Mouse (Mus musculus) forebrain, embryonic 11.5 days (tissue): ENCODE data around the gene 6430531B16Rik. TPM values are rescaled to one million over a fixed set of nuclear protein-coding genes. Genes with fewer than 3 reads are reported as not detected.

Experiments used
- ATAC-seq: fragments of 200-750 bp; cut with Nextera tagmentation; replicated peaks from 2 replicates; pipeline ENCODE4 v1.8.0; 2017; ENCODE audit warnings: moderate TSS enrichment; ENCODE audit not compliant: low FRiP score
- DNase-seq: peaks from one replicate; pipeline ENCODE4 v3.0.0-alpha.2; 2017; ENCODE audit warnings: low spot score
- H3K27ac ChIP-seq: fragments of 300-500 bp; sonication (generic); 2 replicates; pipeline ENCODE4 v1.5.1; 2014; ENCODE audit warnings: low read depth, low read length
- H3K27me3 ChIP-seq: fragments of 300-500 bp; sonication (generic); 2 replicates; pipeline ENCODE4 v1.6.1; 2014; ENCODE audit warnings: mild to moderate bottlenecking, low read length, mixed read lengths; ENCODE audit not compliant: control insufficient read depth, insufficient read depth
- H3K36me3 ChIP-seq: fragments of 300-500 bp; sonication (generic); 2 replicates; pipeline ENCODE4 v1.6.1; 2014; ENCODE audit warnings: mild to moderate bottlenecking, low read length, moderate library complexity, mixed read lengths; ENCODE audit not compliant: control insufficient read depth, insufficient read depth
- H3K4me1 ChIP-seq: fragments of 300-500 bp; sonication (generic); replicated peaks from 2 replicates; pipeline ENCODE4 v1.6.1; 2014; ENCODE audit warnings: low read length, mixed read lengths; ENCODE audit not compliant: control insufficient read depth, insufficient read depth
- H3K4me2 ChIP-seq: fragments of 300-500 bp; sonication (generic); 2 replicates; pipeline ENCODE4 v1.6.1; 2014; ENCODE audit warnings: low read depth, mild to moderate bottlenecking, low read length, moderate library complexity, mixed read lengths; ENCODE audit not compliant: severe bottlenecking
- H3K4me3 ChIP-seq: fragments of 300-500 bp; sonication (generic); 2 replicates; pipeline ENCODE4 v1.5.1; 2014; ENCODE audit warnings: low read depth, low read length
- H3K9ac ChIP-seq: fragments of 300-500 bp; sonication (generic); 2 replicates; pipeline ENCODE4 v1.6.1; 2014; ENCODE audit warnings: low read length
- H3K9me3 ChIP-seq: fragments of 300-500 bp; sonication (generic); 2 replicates; pipeline ENCODE4 v1.6.1; 2016; ENCODE audit warnings: low read length, mixed read lengths; ENCODE audit not compliant: control insufficient read depth
- WGBS: fragments of 180-500 bp; shearing (Covaris S2); extraction: QIAGEN DNeasy Blood & Tissue Kit; methylation state at CpG from one replicate; pipeline ENCODE4 v1.1.7; 2014; 5-methylcytosine and 5-hydroxymethylcytosine counted together
- polyA plus RNA-seq: library from polyadenylated mRNA; unstranded; fragments of >200 nt; fragmentation: Nextera tagmentation; extraction: Ambion mirVana; gene quantifications from 2 replicates; pipeline ENCODE4 v1.2.1, GENCODE M21; 2014

6430531B16Rik gene
- 0.35 and 0.77 TPM in 2 replicates for polyA plus RNA-seq

DNA sequence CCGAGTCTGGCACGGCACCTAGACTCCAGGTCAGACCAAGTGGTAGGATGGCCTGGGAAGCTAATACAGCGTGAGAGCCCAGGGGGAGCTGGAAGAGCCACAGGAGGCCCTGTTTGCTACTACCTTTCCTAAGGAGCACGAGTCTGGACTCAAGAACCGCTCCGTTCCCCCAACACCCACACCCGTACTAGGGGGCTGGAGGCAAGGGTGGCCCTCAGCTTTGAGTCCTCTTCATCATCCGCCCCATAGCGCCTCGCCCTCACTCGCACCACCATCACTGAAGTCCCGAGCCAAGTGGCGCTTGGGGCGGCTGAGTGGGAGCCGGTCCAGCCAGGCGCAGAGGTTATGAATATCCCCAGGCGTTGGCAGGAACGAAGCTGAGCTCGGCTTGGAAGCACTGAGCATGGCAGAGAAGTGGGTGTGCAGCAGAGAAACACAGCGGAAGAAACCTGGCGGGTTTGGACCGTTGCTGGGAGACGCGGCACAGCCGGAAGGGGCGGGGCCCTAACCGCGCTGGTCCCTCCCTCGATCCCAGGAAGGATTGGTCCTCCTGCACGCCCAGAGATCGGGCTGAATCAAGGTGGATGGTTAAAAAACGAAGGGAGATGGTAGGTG, at the start of gene 6430531B16Rik:
TSS of gene 6430531B16Rik (minus strand) at position 478 of the 615 bp plus-strand sequence.
- Histone ChIP-seq H3K4me1 (peaks cover 7% of the 10 kb centered on the region; the same call in 1 of the 2 replicates), H3K9me3 (no peaks in the 10 kb centered on the region), H3K36me3 (no peaks in the 10 kb centered on the region), H3K4me3 (peak within 1 kb of the TSS; percentile 58), H3K9ac (peak within 1 kb of the TSS; percentile 69), H3K4me2 (peak within 1 kb of the TSS; percentile 85), H3K27ac (no peak within 1 kb of the TSS), H3K27me3 (no peaks in the 10 kb centered on the region)
- WGBS, result 4% methylated on average over 32 of the region's 32 CpGs
- ATAC-seq (peak; percentile 93), DNase-seq (peak; percentile 88)

GRCm38 (mm10) chr7:140011336-140011735, 32.8 kb upstream of the 6430531B16Rik start:
- Histone ChIP-seq H3K9me3 (no peaks in the 10 kb centered on the region; the same call in 1 of the 2 replicates), H3K4me2 (no peak overlapping the region), H3K4me1 (no peaks in the 10 kb centered on the region), H3K27me3 (no peaks in the 10 kb centered on the region), H3K27ac (no peak overlapping the region), H3K36me3 (no peaks in the 10 kb centered on the region; the same call in 1 of the 2 replicates), H3K4me3 (no peak overlapping the region), H3K9ac (no peak overlapping the region)
- DNase-seq (no peak), ATAC-seq (no peak)
- WGBS, result 95% methylated on average over 17 of the region's 17 CpGs

DNA sequence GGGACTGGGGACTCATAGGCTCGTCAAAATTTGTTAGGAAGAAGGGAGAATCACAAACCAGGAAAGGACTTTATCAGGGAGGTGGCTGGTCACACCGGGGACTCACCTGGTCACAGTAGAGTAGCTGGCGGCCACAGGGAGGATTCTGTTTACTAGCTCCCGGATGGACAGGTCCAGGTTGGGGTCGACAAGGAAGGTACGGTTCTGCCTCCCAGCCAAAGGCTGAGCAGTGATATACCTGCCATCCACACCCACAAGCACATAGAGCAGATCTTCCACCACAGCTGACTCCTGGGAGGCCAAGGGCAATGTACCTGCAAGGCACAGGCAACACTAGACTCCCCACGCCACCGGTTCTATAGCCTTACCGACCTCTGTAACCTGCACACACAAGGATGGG, 29.2 kb upstream of the 6430531B16Rik start:
- no peak overlapping the region for H3K4me2 ChIP-seq
- H3K27me3 ChIP-seq, result no peaks in the 10 kb centered on the region
- 94% methylated on average over 9 of the region's 9 CpGs for WGBS
- DNase-seq (no peak), ATAC-seq (no peak)
- no peaks in the 10 kb centered on the region for H3K4me1 ChIP-seq
- no peak overlapping the region for H3K4me3 ChIP-seq
- H3K9me3 ChIP-seq, result no peaks in the 10 kb centered on the region
- peaks cover 10% of the 10 kb centered on the region for H3K36me3 ChIP-seq
- no peak overlapping the region for H3K27ac ChIP-seq
- H3K9ac ChIP-seq, result no peak overlapping the region

GRCm38 (mm10) chr7:140006861-140007611, 28.5 kb upstream of the 6430531B16Rik start:
- Histone ChIP-seq H3K27ac (no peak overlapping the region), H3K9me3 (no peaks in the 10 kb centered on the region), H3K36me3 (peaks cover 10% of the 10 kb centered on the region), H3K4me1 (no peaks in the 10 kb centered on the region), H3K4me3 (no peak overlapping the region), H3K27me3 (no peaks in the 10 kb centered on the region), H3K9ac (no peak overlapping the region), H3K4me2 (no peak overlapping the region)
- peak; percentile 30 for DNase-seq
- ATAC-seq, result no peak
- WGBS, result 93% methylated on average over 9 of the region's 9 CpGs

DNA sequence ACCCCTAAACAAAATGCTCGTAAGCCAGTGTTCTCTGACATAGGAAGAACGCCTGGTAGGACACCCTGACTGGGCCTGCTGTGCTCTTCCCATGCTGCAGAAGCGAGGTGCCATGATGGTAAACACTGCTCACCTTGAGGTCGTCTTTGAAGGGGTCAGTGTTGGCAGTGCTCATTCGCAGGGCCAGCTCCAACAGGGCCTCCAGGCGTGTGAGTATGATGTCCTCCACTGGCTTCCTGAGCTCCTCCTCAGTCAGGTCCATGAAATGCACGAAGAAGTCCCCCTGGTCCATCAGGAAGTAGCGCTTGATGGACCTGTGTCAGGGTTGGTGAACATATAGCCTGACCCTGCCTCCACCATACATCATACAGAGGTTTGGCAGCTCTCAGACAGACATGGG, 26.1 kb upstream of the 6430531B16Rik start:
- DNase-seq, result no peak
- H3K9ac ChIP-seq, result no peak overlapping the region
- no peak overlapping the region for H3K4me3 ChIP-seq
- H3K27ac ChIP-seq, result no peak overlapping the region
- no peaks in the 10 kb centered on the region for H3K27me3 ChIP-seq
- H3K36me3 ChIP-seq, result peaks cover 21% of the 10 kb centered on the region
- H3K9me3 ChIP-seq, result no peaks in the 10 kb centered on the region
- no peak overlapping the region for H3K4me2 ChIP-seq
- WGBS, result 88% methylated on average over 8 of the region's 8 CpGs
- no peak for ATAC-seq
- H3K4me1 ChIP-seq, result no peaks in the 10 kb centered on the region

DNA sequence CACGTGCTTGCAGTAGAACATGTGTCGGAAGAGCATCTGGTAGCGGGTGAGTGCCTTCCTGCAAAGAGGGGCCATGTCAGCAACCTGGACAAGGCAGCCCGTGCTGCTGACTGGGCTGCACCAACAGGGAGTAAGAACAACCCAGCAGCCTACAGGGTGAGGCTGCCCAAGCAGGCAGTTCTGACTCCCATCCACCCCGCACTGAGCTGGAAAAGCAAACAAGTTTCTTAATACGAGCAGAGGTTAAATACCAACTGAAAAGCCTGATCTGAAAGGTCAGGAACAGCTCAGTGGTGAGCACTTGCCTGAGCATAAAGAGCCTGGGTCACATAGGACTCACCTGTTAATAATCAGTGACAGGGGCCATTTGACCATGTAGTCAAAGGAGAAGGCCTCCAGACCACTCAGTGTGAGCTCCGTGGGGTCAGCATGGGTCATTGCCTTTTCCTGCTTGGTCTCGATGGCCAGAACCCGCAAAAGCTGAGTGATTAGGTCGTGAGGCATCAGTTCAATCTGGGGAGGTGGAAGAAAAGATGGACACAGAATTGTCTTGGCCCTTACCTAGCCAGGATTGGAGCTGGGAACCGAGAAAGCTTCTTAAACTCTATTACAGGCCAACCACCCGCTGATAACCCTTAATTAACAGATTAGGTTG, 22.7 kb upstream of the 6430531B16Rik start:
- Histone ChIP-seq H3K27ac (no peak overlapping the region), H3K9ac (no peak overlapping the region), H3K4me1 (no peaks in the 10 kb centered on the region), H3K4me3 (no peak overlapping the region), H3K9me3 (no peaks in the 10 kb centered on the region), H3K27me3 (no peaks in the 10 kb centered on the region), H3K36me3 (peaks cover 28% of the 10 kb centered on the region), H3K4me2 (no peak overlapping the region)
- DNase-seq, result no peak
- 45% methylated on average over 12 of the region's 12 CpGs for WGBS
- no peak for ATAC-seq

- ATAC-seq, result no peak
- DNase-seq, result no peak
- Histone ChIP-seq H3K27me3 (no peaks in the 10 kb centered on the region), H3K4me3 (no peak overlapping the region), H3K9me3 (no peaks in the 10 kb centered on the region), H3K27ac (no peak overlapping the region), H3K4me1 (no peaks in the 10 kb centered on the region), H3K36me3 (peaks cover 21% of the 10 kb centered on the region), H3K4me2 (no peak overlapping the region), H3K9ac (no peak overlapping the region)
- 95% methylated on average over 13 of the region's 13 CpGs for whole genome bisulfite sequencing
These were observed 20.3 kb upstream of the 6430531B16Rik start for GRCm38 (mm10) chr7:139998691-139999350.

- ATAC-seq, result no peak
These were observed 16.1 kb upstream of the 6430531B16Rik start for GRCm38 (mm10) chr7:139994676-139995075.

More at GRCm38 (mm10) chr7:139994676-139995075, 16.1 kb upstream of the 6430531B16Rik start:
- no peak overlapping the region for H3K9ac ChIP-seq
- H3K27me3 ChIP-seq, result no peaks in the 10 kb centered on the region
- H3K4me2 ChIP-seq, result no peak overlapping the region
- no peak overlapping the region for H3K4me3 ChIP-seq
- H3K27ac ChIP-seq, result no peak overlapping the region
- peak; percentile 74 for DNase-seq
- WGBS, result 27% methylated on average over 3 of the region's 3 CpGs
- H3K9me3 ChIP-seq, result no peaks in the 10 kb centered on the region
- H3K36me3 ChIP-seq, result peaks cover 10% of the 10 kb centered on the region
- no peaks in the 10 kb centered on the region for H3K4me1 ChIP-seq
